Mouse (Mus musculus): ENCODE measurements around the gene Hbq1b. TPM values are rescaled to one million over a fixed set of nuclear protein-coding genes. Genes with fewer than 3 reads are reported as not detected.
"Not testable (repeated sequence)": the region's sequence is repeated elsewhere in the genome, so short reads cannot be mapped to it uniquely, and the experiment has no call there.

Gene Hbq1b
- polyA plus RNA-seq, 1 experiment from 2014 or later = 4.0 TPM

GRCm38 (mm10) chr11:32297866-32298531 is 11.2 kb downstream of the Hbq1b start:
- TF ChIP-seq CTCF (IDR thresholded peaks at IDR 0.05) = no peak
- TF ChIP-seq EP300 (IDR thresholded peaks at IDR 0.05) = no peak
- no peaks in the 10 kb centered on the region for H3K4me1 ChIP-seq (ENCODE audit: insufficient read depth, low read depth, low read length)
- ATAC-seq = no peak
- no peaks in the 10 kb centered on the region for H3K27me3 ChIP-seq (replicated peaks; ENCODE audit: insufficient read depth, low read length)
- no peaks in the 10 kb centered on the region for H3K36me3 ChIP-seq (ENCODE audit: insufficient read depth, low read length)
- no peak overlapping the region for H3K27ac ChIP-seq (ENCODE audit: low read length)
- no peaks in the 10 kb centered on the region for H3K9me3 ChIP-seq (ENCODE audit: low read length)
- no peak for DNase-seq (ENCODE audit: low spot score)
- H3K9ac ChIP-seq (replicated peaks; ENCODE audit: low read depth) = no peak overlapping the region
- H3K4me2 ChIP-seq (replicated peaks; ENCODE audit: low read depth, low read length) = no peak overlapping the region
- 85% methylated on average over 1 of the region's 1 CpGs for WGBS
- no peak overlapping the region for H3K4me3 ChIP-seq (ENCODE audit: low read depth, low read length)

- 93% methylated on average over 2 of the region's 2 CpGs for WGBS
- H3K4me1 ChIP-seq (ENCODE audit: insufficient read depth, low read depth, low read length) = no peaks in the 10 kb centered on the region
- TF ChIP-seq CTCF (IDR thresholded peaks at IDR 0.05) (no peak), EP300 (IDR thresholded peaks at IDR 0.05) (no peak)
- no peak for ATAC-seq
- H3K4me3 ChIP-seq (ENCODE audit: low read depth, low read length) = no peak overlapping the region
- H3K36me3 ChIP-seq (ENCODE audit: insufficient read depth, low read length) = no peaks in the 10 kb centered on the region
- no peak for DNase-seq (ENCODE audit: low spot score)
- H3K9me3 ChIP-seq (ENCODE audit: low read length) = no peaks in the 10 kb centered on the region
- H3K9ac ChIP-seq (replicated peaks; ENCODE audit: low read depth) = no peak overlapping the region
- H3K4me2 ChIP-seq (replicated peaks; ENCODE audit: low read depth, low read length) = no peak overlapping the region
- no peak overlapping the region for H3K27ac ChIP-seq (ENCODE audit: low read length)
- H3K27me3 ChIP-seq (replicated peaks; ENCODE audit: insufficient read depth, low read length) = no peaks in the 10 kb centered on the region
Observed at GRCm38 (mm10) chr11:32298532-32298918, 11.8 kb downstream of the Hbq1b start.

- H3K4me3 ChIP-seq (ENCODE audit: low read depth, low read length) = not testable (repeated sequence)
Observed at GRCm38 (mm10) chr11:32299865-32300264, 13.1 kb downstream of the Hbq1b start, which contains the start of gene Hbq1a. Gene Hbq1a, plus strand, starts transcription at chr11:32300069.

GRCm38 (mm10) chr11:32300279-32301267 is 13.8 kb downstream of the Hbq1b start:
- Histone ChIP-seq H3K9ac (replicated peaks; ENCODE audit: low read depth) (no peak overlapping the region), H3K27ac (ENCODE audit: low read length) (no peak overlapping the region), H3K27me3 (replicated peaks; ENCODE audit: insufficient read depth, low read length) (no peaks in the 10 kb centered on the region), H3K4me3 (ENCODE audit: low read depth, low read length) (no peak overlapping the region), H3K36me3 (ENCODE audit: insufficient read depth, low read length) (no peaks in the 10 kb centered on the region), H3K4me1 (ENCODE audit: insufficient read depth, low read depth, low read length) (no peaks in the 10 kb centered on the region), H3K4me2 (replicated peaks; ENCODE audit: low read depth, low read length) (no peak overlapping the region), H3K9me3 (ENCODE audit: low read length) (no peaks in the 10 kb centered on the region)
- ATAC-seq (0 out of 2 replicates have a peak, but pooled peaks have one; percentile 1), DNase-seq (ENCODE audit: low spot score) (no peak)
- no peak for TF ChIP-seq CTCF (IDR thresholded peaks at IDR 0.05)
- TF ChIP-seq EP300 (IDR thresholded peaks at IDR 0.05) = no peak
- 53% methylated on average over 14 of the region's 17 CpGs for WGBS

More at GRCm38 (mm10) chr11:32299865-32300264, 13.1 kb downstream of the Hbq1b start, which contains the start of gene Hbq1a:
- 6% methylated on average over 16 of the region's 16 CpGs for WGBS
- DNase-seq (ENCODE audit: low spot score) (peak; percentile 15), ATAC-seq (peak; percentile 28)
- H3K4me2 ChIP-seq (replicated peaks; ENCODE audit: low read depth, low read length); H3K36me3 ChIP-seq (ENCODE audit: insufficient read depth, low read length); H3K9me3 ChIP-seq (ENCODE audit: low read length); H3K27me3 ChIP-seq (replicated peaks; ENCODE audit: insufficient read depth, low read length); H3K4me1 ChIP-seq (ENCODE audit: insufficient read depth, low read depth, low read length); H3K27ac ChIP-seq (ENCODE audit: low read length); H3K9ac ChIP-seq (replicated peaks; ENCODE audit: low read depth): not testable (repeated sequence)
- TF ChIP-seq CTCF (IDR thresholded peaks at IDR 0.05) = peak; percentile 83

- no peak for DNase-seq (ENCODE audit: low spot score)
- no peak for ATAC-seq
- no peak overlapping the region for H3K9ac ChIP-seq (replicated peaks; ENCODE audit: low read depth)
- no peaks in the 10 kb centered on the region for H3K27me3 ChIP-seq (replicated peaks; ENCODE audit: insufficient read depth, low read length)
- H3K4me3 ChIP-seq (ENCODE audit: low read depth, low read length) = no peak overlapping the region
- no peaks in the 10 kb centered on the region for H3K9me3 ChIP-seq (ENCODE audit: low read length)
- no peak overlapping the region for H3K27ac ChIP-seq (ENCODE audit: low read length)
- 48% methylated on average over 1 of the region's 1 CpGs for WGBS
- H3K36me3 ChIP-seq (ENCODE audit: insufficient read depth, low read length) = no peaks in the 10 kb centered on the region
- no peak for TF ChIP-seq CTCF (IDR thresholded peaks at IDR 0.05)
- TF ChIP-seq EP300 (IDR thresholded peaks at IDR 0.05) = no peak
- H3K4me1 ChIP-seq (ENCODE audit: insufficient read depth, low read depth, low read length) = no peaks in the 10 kb centered on the region
- no peak overlapping the region for H3K4me2 ChIP-seq (replicated peaks; ENCODE audit: low read depth, low read length)
Observed at GRCm38 (mm10) chr11:32301506-32301905, 14.7 kb downstream of the Hbq1b start.

GRCm38 (mm10) chr11:32302824-32303419 is 16.2 kb downstream of the Hbq1b start:
- H3K4me3 ChIP-seq (ENCODE audit: low read depth, low read length) = no peak overlapping the region
- no peaks in the 10 kb centered on the region for H3K36me3 ChIP-seq (ENCODE audit: insufficient read depth, low read length)
- H3K9ac ChIP-seq (replicated peaks; ENCODE audit: low read depth) = no peak overlapping the region
- no peaks in the 10 kb centered on the region for H3K27me3 ChIP-seq (replicated peaks; ENCODE audit: insufficient read depth, low read length)
- no peak for ATAC-seq
- H3K27ac ChIP-seq (ENCODE audit: low read length) = no peak overlapping the region
- no peak for TF ChIP-seq EP300 (IDR thresholded peaks at IDR 0.05)
- no peak for TF ChIP-seq CTCF (IDR thresholded peaks at IDR 0.05)
- H3K4me1 ChIP-seq (ENCODE audit: insufficient read depth, low read depth, low read length) = no peaks in the 10 kb centered on the region
- no peak for DNase-seq (ENCODE audit: low spot score)
- H3K4me2 ChIP-seq (replicated peaks; ENCODE audit: low read depth, low read length) = no peak overlapping the region
- no peaks in the 10 kb centered on the region for H3K9me3 ChIP-seq (ENCODE audit: low read length)
- 22% methylated on average over 2 of the region's 2 CpGs for WGBS
